Mouse (Mus musculus) forebrain, postnatal 0 days (tissue): ENCODE measurements around the gene Ptprt. TPM values are rescaled to one million over a fixed set of nuclear protein-coding genes. Genes with fewer than 3 reads are reported as not detected.
"Not testable (repeated sequence)": the region's sequence is repeated elsewhere in the genome, so short reads cannot be mapped to it uniquely, and the experiment has no call there.

Experiments
- ATAC-seq: fragments of 200-750 bp; cut with Nextera tagmentation; 2 replicates; pipeline ENCODE4 v1.8.0; 2017; ENCODE audit warnings: mild to moderate bottlenecking, moderate library complexity
- DNase-seq: peaks from one replicate; pipeline ENCODE4 v3.0.0-alpha.2; 2015
- H3K27ac ChIP-seq: fragments of 300-500 bp; sonication (generic); 2 replicates; pipeline ENCODE4 v1.5.1; 2014; ENCODE audit warnings: low read depth, mild to moderate bottlenecking, antibody characterized with exemption, low read length, moderate library complexity, mixed read lengths
- H3K27me3 ChIP-seq: fragments of 300-500 bp; sonication (generic); 2 replicates; pipeline ENCODE4 v1.6.1; 2014; ENCODE audit warnings: mild to moderate bottlenecking, low read length, mixed read lengths; ENCODE audit not compliant: insufficient read depth
- H3K36me3 ChIP-seq: fragments of 300-500 bp; sonication (generic); 2 replicates; pipeline ENCODE4 v1.6.1; 2014; ENCODE audit warnings: mild to moderate bottlenecking, moderate library complexity; ENCODE audit not compliant: insufficient read depth
- H3K4me1 ChIP-seq: fragments of 300-500 bp; sonication (generic); 2 replicates; pipeline ENCODE4 v1.6.1; 2014; ENCODE audit warnings: antibody characterized with exemption; ENCODE audit not compliant: insufficient read depth
- H3K4me2 ChIP-seq: fragments of 300-500 bp; sonication (generic); 2 replicates; pipeline ENCODE4 v1.6.1; 2014; ENCODE audit warnings: low read depth, mild to moderate bottlenecking, moderate library complexity
- H3K4me3 ChIP-seq: fragments of 300-500 bp; sonication (generic); 2 replicates; pipeline ENCODE4 v1.5.1; 2014; ENCODE audit warnings: low read depth, low read length, mixed read lengths
- H3K9ac ChIP-seq: fragments of 300-500 bp; sonication (generic); 2 replicates; pipeline ENCODE4 v1.6.1; 2014; ENCODE audit warnings: mild to moderate bottlenecking
- H3K9me3 ChIP-seq: fragments of 300-500 bp; sonication (generic); 2 replicates; pipeline ENCODE4 v1.6.1; 2016; ENCODE audit warnings: low read length
- CTCF ChIP-seq: sonication (generic); IDR thresholded peaks from 2 replicates; pipeline ENCODE4 v1.5.1; 2016; ENCODE audit warnings: antibody characterized with exemption, control low read depth, low read depth
- WGBS: fragments of 180-500 bp; shearing (Covaris S2); extraction: QIAGEN DNeasy Blood & Tissue Kit; methylation state at CpG from one replicate; pipeline ENCODE4 v1.1.7; 2014; 5-methylcytosine and 5-hydroxymethylcytosine counted together
- polyA plus RNA-seq: library from polyadenylated mRNA; unstranded; fragments of >200 nt; fragmentation: Nextera tagmentation; extraction: Ambion mirVana; gene quantifications from 2 replicates; pipeline ENCODE4 v1.2.1, GENCODE M21; 2015
- total RNA-seq: library from RNA; depleted of rRNA; stranded (reverse); fragments of >200 nt; gene quantifications from 2 replicates; pipeline ENCODE4 v1.2.3, GENCODE M21; 2014

Ptprt gene
- total and polyA plus RNA-seq, 2 experiments from 2014 or later: 12.0 to 58.4 TPM

DNA sequence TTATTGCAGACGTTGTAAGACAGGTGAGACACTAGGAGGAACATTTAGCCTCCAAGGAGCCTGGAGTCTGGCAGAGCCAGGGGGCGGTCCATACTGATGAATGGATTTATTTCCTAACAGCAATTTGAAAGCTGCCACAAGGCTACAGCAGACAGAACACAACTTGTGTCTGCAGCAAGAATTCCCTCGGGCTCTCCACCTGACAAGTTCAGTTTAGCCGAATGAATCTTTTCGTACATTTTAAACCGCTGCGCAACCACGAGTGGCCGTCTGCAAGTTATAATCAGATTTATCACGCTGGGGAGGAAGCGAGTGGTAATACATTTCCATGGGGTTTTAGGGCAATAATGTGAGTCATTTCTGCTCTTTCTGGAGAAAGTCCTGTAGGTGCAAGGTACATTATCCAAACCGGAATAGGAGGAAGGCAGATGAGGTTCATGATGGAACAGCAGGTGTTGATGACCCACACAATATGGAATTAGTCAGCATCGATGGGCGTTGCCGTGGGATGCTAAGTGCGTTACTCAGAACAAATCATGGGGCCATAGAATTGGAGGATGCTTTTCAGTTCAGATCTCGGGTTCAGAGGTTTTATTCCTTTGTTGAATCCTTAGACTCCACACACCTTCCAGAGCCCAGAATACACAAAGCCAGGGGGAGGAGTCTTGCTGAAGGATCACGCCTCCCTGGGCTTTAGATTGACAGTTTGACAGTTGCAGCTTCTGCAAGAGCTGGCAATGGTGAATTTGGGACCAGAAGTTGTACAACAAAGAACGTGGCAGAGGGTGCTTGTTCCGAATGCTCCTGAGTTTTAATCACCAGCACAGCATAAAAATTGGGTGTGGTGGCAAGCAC, 478.1 kb downstream of the Ptprt start:
- no peak for ATAC-seq

DNA sequence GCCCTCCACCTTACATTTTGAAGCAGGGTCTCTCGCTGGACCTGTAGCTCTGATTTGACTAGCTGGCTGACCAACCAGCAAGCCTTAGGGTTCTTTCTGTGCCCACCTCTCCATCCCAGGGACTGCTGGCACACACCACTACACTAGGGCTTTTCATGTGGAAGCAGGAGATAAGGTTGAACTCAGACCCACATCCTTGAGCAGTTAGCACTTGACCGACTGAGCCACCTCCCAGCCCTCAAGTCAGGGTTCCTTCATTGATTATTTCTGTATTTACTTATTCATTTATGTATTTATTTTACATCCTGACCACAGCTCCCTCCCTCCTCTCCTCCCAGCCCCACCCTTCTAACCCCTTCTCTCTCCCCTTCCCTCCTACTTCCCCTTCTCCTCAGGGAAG, 479.1 kb downstream of the Ptprt start:
- H3K4me3 ChIP-seq: no peak overlapping the region
- no peaks in the 10 kb centered on the region for H3K27me3 ChIP-seq
- ATAC-seq (no peak), DNase-seq (no peak)
- no peak for TF ChIP-seq CTCF
- H3K9ac ChIP-seq: no peak overlapping the region
- H3K36me3 ChIP-seq: no peaks in the 10 kb centered on the region
- H3K27ac ChIP-seq: no peak overlapping the region
- H3K9me3 ChIP-seq: no peaks in the 10 kb centered on the region
- H3K4me2 ChIP-seq: no peak overlapping the region
- 90% methylated on average over 2 of the region's 2 CpGs for WGBS
- H3K4me1 ChIP-seq: no peaks in the 10 kb centered on the region

More for the DNA sequence above, 478.1 kb downstream of the Ptprt start:
- H3K4me1 ChIP-seq: no peaks in the 10 kb centered on the region
- H3K36me3 ChIP-seq: no peaks in the 10 kb centered on the region
- no peak for TF ChIP-seq CTCF
- no peak overlapping the region for H3K27ac ChIP-seq
- H3K4me2 ChIP-seq: no peak overlapping the region
- no peaks in the 10 kb centered on the region for H3K27me3 ChIP-seq
- 64% methylated on average over 20 of the region's 20 CpGs for WGBS
- H3K9ac ChIP-seq: no peak overlapping the region
- peak; percentile 2 for DNase-seq
- no peaks in the 10 kb centered on the region for H3K9me3 ChIP-seq
- no peak overlapping the region for H3K4me3 ChIP-seq

DNA sequence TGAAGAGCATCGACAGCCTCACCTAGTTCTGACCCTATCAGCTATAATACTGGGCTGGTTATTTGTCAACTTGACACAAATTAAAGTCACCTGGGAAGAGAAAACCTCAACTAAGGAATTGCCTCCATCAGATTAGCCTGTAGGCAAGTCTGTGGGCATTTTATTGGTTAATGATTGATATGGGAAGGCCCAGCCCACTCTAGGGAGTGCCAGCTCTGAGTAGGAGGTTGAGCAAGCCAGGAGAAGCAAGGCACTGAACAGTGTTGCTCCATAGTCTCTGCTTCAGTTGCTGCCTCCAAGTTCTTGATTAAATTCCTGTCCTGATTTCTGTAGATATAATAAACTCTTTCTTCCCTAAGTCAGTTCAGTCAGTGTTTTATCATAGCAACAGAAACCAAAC, 488.4 kb downstream of the Ptprt start:
- Histone ChIP-seq H3K27ac (no peak overlapping the region), H3K27me3 (no peaks in the 10 kb centered on the region), H3K4me1 (no peaks in the 10 kb centered on the region), H3K9ac (no peak overlapping the region), H3K4me2 (no peak overlapping the region), H3K36me3 (no peaks in the 10 kb centered on the region), H3K9me3 (no peaks in the 10 kb centered on the region), H3K4me3 (no peak overlapping the region)
- no peak for TF ChIP-seq CTCF
- ATAC-seq (no peak), DNase-seq (no peak)
- 90% methylated on average over 1 of the region's 1 CpGs for WGBS

DNA sequence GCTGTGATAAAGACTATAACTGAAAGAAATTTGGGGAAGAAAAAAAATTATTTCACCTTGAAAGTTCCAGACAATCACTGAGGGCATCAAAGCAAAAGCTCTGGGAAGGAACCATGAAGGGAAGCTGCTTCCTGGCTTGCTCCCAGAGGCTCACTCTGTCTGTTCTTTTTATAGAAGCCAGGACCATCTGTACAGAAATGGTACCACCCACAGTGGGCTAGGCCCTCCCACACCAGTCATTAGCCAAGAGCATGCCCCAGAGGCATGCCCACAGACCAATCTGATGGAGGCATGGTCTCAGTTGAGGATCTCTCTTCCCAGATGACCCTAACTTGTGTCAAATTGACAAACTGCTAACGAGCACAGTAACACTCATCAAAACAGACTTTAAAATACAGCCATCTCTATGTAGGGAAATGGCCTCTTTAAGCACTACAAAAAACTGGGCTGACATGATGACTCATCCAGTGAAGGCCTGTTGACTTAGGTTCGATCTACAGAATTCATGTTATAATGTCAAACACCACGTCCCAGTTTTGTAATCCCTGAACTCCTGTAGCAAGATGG, 519.0 kb downstream of the Ptprt start:
- 69% methylated on average over 3 of the region's 3 CpGs for WGBS
- H3K27me3 ChIP-seq: no peaks in the 10 kb centered on the region
- ATAC-seq (no peak), DNase-seq (no peak)
- H3K4me2 ChIP-seq: no peak overlapping the region
- no peaks in the 10 kb centered on the region for H3K9me3 ChIP-seq
- H3K27ac ChIP-seq: no peak overlapping the region
- no peak overlapping the region for H3K4me3 ChIP-seq
- TF ChIP-seq CTCF: no peak
- no peaks in the 10 kb centered on the region for H3K4me1 ChIP-seq
- H3K36me3 ChIP-seq: no peaks in the 10 kb centered on the region
- no peak overlapping the region for H3K9ac ChIP-seq

DNA sequence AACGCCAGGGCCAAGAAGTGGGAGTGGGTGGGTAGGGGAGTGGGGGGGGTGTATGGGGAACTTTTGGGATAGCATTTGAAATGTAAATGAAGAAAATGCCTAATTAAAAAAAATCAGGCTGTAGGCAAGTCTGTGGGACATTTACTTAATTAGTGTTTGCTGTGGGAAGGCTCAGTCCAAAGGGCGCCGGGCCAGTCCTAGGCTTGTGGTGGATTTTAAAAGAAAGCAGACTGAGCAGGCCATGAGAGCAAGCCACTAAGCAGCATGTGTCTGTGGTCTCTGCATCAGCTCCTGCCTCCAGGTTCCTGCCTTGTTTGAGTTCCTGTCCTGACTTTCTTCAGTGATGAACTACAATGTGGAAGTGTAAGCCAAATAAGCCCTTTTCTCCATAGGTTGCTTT, 524.8 kb downstream of the Ptprt start:
- not testable (repeated sequence) for H3K4me2 ChIP-seq, H3K9me3 ChIP-seq, H3K36me3 ChIP-seq, H3K9ac ChIP-seq, H3K27me3 ChIP-seq, ATAC-seq, DNase-seq, H3K4me1 ChIP-seq, H3K27ac ChIP-seq, H3K4me3 ChIP-seq
- WGBS: 46% methylated on average over 3 of the region's 3 CpGs

DNA sequence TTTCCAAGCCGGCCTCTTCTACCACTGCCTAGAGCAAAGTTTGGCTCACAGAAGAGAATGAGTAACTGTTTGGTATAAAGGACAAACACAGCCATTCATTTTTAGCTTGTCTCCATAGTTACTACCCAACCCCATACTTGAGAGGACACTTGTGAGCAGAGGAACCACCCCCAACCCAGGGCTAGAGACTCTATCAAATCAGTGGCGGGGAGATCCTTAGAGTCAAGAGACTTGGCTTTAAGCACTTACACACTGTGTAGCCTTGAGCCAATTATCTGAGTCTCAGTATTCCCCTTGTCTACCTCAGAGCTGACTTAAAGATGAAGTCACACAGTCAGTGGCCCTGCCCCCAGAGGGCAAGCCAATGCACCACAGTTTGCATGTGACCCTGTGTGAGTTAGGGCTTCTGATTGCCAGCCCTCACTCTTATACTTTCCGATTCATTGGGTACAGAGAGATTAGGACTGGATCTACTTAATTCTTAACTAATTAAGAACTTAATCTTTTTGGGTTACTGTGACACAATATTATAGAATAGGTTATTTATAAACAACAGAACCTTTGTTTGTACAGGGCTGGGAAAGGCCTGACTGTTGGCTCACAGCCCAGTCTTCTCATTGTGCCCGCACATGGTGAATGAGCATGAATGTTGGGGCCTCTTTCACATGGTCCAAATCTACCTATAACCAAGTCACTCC, 529.2 kb downstream of the Ptprt start:
- no peak overlapping the region for H3K27ac ChIP-seq
- 23% methylated on average over 4 of the region's 4 CpGs for WGBS

DNA sequence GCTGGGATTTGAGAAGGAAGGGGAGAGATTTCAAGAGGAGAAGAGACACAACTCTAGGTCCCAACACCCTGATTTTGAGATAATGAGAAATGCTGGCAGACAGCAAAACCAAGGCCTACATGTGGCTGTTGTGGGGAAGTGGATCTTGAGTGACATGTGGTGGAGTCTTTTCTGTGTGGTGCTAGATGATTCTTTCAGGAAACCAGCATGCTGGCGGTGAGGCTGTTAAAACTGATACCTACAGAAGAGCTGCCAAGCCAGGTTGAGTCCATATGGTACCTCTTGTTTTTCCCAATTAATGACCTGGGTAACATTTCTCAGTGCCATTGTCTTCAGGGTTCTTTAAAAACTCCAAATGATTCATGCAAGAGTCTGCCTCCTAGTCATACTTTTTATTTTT, 531.1 kb downstream of the Ptprt start:
- H3K9ac ChIP-seq: no peak overlapping the region
- no peaks in the 10 kb centered on the region for H3K27me3 ChIP-seq
- no peak overlapping the region for H3K4me3 ChIP-seq
- H3K4me2 ChIP-seq: no peak overlapping the region
- H3K9me3 ChIP-seq: no peaks in the 10 kb centered on the region
- DNase-seq (no peak), ATAC-seq (no peak)
- no peak for TF ChIP-seq CTCF
- no peaks in the 10 kb centered on the region for H3K36me3 ChIP-seq
- 80% methylated on average over 1 of the region's 1 CpGs for whole genome bisulfite sequencing
- H3K27ac ChIP-seq: no peak overlapping the region
- no peaks in the 10 kb centered on the region for H3K4me1 ChIP-seq

More for the DNA sequence above, 529.2 kb downstream of the Ptprt start:
- Histone ChIP-seq H3K9me3 (no peaks in the 10 kb centered on the region), H3K27me3 (no peaks in the 10 kb centered on the region), H3K4me1 (no peaks in the 10 kb centered on the region), H3K4me2 (no peak overlapping the region), H3K36me3 (no peaks in the 10 kb centered on the region), H3K9ac (no peak overlapping the region), H3K4me3 (no peak overlapping the region)
- TF ChIP-seq CTCF: no peak
- ATAC-seq: peak; percentile 58
- DNase-seq: peak; percentile 18
